Mouse (Mus musculus) left cerebral cortex, adult 9 months (tissue): ENCODE results near the gene Pcdh9.

ENCODE experiments used
- DNase-seq, 2 experiments: peaks; one replicate each; pipeline ENCODE4 v3.0.0; 2022; ENCODE audit warnings: low spot score in 2 of 2

Pcdh9 gene

DNA sequence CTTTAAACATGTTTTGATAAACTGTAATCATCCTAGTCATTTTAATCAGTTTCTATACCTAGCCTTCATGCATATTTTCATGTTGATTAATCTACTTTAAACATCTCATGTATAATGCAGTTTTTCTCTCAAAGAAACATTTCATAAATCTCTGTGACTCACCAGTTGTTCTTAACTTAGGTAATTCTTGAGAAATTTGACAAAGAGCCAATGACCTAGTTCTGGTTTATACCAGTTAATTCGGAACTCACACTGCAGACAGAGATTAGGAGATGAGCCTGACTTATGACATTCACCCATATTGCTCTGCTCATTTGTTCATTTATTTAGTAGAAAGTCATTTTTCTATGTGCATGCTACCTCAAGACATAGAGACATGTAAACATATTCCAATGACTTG lies 328.9 kb downstream of the Pcdh9 start:
- no peak for DNase-seq

DNA sequence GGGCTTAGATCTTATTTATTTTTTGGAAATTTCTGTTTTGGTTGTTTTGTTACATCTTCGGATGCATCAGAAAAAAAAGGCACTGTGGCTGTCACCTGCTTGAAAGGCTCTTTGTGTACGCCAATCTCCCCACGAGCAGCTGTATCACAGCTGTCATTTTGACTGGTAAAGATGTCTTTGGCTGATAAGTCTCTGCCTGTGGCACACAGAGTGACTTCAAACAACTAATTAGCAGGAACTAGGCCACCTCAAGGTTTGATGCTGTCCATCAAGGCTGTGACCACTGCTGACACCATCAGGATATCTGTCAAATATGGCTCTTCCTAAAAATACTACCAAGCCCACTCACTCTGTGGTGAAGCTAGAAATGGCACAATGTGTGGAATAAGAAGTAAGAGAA lies 336.7 kb downstream of the Pcdh9 start:
- DNase-seq = no peak

DNA sequence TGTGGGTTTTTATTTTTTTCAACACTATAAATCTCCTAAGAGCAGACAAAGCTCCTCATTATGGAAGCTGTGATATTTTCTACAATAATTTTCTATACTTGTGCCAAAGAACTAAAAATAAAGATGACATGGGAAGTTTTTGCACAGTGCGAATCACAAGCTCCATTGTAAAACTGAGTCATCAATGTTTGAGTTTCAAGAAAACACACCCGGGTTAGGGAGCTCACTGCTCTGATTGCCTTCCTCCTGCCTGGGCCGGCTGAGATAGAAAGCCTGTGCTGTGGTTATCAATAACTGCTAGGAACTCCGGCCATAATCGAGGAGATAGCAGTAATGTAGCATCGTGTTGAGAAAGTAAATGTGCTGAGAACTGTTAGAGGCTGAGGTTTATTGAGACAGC lies 344.9 kb downstream of the Pcdh9 start:
- DNase-seq = peak in 1 of 2 experiments; percentile 34

DNA sequence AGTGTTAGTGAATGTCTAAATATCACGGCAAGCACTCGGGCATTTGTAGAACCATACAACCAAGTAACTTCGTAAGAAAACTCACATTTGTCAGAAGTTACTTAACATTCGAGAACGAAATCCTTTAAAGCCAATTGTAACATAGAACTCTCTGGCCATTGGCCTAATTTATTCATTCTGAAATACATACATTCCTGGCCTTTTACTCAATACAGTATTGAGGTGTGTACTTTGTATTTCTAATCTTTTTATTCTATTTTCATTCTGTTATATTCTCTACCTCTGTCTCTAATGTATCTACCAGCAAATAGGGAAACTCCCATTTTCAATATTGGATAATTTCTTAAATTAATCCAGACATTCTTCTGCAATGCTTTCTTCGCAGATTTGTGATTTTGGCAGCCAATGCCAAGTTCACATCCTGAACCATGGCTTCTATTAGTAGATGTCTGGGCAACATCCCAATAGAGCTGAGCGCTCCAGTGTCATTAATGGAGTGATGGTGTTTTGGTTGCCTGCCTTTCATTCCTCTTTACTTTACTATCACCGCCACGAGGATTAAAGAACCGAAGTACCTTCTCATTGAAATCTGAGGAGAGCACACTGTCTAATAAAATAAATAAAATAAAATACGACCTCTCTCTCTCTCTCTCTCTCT lies 346.4 kb downstream of the Pcdh9 start:
- no peak for DNase-seq

DNA sequence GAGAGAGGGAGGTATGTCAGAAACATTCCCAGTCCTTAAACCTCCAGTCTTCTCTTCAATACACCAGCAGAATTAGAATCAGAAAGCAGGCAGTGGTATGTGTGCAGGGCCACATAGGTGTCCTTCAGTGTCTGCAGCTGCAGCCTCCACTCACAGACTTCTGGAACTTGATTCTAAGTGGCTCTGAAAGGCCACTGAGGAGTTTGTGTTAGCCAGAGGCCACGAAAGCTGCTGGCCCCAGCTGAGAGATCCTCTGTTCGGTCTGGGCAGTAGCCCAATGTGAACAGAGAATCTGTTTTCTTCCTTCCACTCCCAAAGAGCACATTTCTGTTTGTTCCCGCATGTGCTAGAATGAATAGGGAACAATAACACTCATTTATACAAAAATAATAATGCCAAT lies 346.9 kb downstream of the Pcdh9 start:
- peak in 1 of 2 experiments; percentile 68 for DNase-seq

DNA sequence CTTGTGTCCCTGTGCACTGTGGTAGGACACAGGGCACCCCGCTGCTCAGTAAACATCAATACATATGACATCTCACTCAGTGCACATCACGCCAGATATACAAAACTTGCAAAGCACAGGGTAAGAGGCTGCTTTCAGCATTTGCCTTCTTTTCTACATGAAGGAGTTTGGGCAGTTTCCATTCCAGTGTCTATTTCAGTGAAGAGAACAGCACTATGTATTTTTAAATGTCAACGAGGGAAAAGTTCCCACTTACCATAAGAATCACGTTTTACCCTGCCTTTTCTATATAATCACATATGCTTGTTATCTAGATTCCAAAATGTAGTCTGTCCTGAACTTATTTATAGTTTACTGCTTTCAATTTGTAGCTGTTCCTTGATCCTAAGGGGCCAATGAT lies 355.6 kb downstream of the Pcdh9 start:
- DNase-seq = no peak

DNA sequence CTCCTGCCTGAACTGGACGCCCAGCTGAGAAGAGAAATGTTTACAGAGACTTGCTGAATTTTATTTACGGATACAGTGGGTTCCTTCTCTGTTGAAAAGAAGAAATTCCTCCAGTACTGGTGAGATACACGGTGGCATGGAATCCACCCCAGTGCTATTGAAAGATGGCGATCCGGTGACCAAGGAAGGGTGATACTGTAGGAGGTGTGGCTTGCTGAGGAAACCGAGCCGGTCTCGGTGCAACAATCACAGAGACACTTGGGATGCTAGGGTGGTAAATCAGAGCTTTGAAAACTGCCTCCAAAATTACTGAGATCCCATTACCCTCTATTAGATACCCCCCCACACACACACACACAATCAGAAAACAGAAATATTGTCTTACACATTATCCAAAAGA lies 367.0 kb downstream of the Pcdh9 start:
- DNase-seq = no peak

DNA sequence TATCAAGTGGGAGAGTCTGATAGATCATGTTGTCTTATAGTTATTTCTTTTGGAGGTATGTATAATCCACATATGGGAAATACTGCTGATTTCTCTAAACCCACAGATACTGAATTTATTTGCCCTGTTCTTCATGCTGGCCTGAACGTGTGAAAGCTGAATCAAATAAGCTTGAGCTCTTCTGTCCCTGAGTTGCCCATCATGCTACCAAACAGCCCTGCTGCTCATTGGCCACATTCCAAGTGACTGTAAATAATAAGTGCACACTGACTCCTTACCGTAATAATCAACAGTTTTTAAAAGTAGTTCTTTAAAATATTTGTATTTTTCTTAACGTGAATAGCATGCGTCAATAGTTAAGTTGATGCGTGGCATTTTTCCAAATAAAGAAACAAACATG lies 370.3 kb downstream of the Pcdh9 start:
- no peak for DNase-seq

DNA sequence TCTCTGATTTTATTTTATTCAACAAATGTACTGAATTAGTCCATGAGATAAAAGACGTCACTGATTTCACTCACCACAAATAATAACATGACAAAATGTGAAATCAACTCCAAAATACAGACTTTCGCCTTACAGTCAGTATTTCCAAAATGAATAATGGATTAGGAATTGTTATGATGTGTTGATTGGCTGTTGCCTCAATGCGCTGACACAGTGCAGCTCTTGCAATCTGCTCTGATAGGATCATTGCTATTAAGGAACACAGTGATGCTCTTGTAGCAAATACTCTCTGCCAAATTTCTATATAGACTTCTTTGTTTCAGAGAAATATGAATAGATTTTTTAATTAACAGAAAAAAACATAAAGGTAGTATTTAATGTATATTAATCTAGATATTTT lies 373.8 kb downstream of the Pcdh9 start:
- no peak for DNase-seq

DNA sequence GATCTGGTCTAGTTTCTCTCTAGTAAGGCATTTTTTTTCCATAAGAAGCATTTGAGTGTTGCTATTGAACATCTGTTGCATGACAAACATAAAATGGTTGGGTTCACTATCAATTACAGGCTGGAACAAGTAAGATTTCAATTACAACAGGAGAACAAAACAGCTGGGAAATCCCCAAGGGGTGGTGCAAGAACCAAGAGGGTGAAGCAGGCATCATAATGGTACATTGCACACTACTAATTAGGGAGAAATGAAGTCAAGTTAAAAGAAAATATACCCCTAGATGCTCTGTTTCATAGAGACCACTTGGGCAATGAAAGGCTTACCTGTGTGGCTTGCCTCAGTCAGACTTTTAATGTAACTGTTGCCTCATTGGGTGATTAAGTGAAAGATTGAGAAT lies 384.4 kb downstream of the Pcdh9 start:
- no peak for DNase-seq

DNA sequence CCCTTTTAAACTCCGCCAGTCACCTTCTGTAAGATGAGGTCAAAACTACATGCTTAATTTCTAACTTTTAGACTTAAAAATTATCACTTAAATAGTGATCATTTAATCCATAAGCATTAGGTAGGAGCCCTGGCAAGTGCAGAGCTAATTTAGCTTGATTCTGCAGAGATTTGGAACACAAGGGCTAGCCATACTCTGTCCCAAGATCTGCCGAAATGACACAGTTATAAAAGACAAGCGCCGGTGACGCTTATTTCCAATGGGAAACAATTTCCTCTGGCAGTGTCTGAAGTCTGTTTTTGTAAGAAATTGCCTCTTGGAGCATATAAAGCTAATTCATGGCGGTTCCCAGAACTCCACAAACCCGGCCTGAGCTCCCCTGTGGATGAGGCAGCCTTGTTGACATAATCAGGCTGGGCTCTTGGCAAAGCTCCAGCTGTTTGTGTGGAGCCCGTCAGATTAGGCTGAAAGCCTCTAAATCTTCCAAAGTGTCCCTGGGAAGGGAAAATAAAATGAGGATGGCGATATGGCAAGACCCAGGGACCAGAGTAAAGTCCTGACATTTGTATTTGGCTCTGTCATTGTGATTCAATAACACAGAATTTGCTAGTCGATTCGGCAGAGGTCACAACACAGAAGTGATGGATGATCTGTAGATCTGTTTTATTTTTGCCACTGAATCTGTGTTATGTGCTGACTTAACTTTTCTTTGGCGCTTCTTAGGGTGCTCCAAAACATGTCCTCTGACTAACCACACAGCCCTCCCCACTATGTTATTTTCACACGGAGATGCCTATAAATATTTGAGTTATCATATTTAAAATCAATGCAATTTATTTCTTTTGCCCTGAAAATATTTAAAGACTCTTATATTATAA lies 391.4 kb downstream of the Pcdh9 start:
- DNase-seq = peak in 1 of 2 experiments; percentile 55

DNA sequence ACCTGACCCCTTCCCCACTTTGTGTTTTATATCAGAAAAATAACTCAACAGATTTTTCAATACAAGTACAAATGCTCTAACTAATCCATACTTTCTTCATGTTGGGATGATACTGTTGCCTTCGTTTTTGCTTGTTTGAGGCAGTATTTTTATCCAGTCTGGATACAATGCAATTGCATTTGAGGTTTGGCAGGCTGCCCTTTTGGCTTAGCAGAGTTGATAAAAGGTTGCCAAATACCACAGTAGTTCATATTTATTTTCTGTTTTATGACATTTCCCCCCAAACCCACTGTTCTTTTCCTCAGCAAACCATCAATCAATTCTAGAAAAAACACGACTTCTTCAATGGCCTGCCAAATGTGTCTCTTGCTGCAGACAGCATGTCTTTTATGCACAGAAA lies 415.5 kb downstream of the Pcdh9 start:
- DNase-seq = no peak

DNA sequence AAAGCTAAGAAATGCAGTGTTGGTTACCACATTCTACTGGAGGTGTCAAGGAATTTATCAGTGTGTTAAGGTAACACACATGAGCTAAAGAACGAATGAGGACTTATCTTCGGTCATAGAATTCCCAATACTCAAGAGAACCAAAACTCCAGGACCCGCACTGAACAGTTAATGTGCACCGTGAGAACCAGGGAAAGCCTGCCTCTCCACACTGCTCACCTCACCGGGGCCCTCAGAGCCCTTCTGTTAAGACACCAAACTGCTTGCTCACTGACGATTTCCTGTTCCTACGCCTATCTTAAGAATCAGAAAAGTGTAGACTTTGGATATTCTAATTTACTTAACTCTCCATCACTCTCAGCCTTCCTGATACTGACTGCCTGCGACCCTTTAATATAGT lies 418.0 kb downstream of the Pcdh9 start:
- no peak for DNase-seq

DNA sequence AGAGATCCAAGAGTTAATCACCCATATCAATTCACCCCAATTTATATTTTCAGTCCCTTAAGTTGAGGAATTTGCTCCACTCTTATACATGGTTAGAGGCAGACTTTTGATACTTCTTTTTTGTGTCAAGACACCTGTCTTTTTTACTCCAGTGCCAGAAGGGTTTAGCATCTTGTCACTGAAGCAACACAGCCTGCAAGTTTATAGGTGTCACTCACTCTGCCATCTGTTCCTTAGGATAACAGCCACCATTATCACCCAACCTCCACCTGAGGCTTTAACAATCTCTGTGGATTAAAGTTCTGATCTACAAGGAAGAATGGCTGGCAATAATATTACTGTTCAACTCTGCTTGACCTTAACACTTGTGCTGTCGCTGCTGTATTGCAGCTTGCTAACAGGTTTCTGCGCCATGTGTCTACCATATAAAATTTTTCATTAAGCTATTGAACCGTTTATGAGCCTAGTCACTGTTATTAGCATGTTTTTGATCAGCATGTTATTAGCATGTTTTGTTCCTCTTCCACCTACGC lies 427.1 kb downstream of the Pcdh9 start:
- no peak for DNase-seq

DNA sequence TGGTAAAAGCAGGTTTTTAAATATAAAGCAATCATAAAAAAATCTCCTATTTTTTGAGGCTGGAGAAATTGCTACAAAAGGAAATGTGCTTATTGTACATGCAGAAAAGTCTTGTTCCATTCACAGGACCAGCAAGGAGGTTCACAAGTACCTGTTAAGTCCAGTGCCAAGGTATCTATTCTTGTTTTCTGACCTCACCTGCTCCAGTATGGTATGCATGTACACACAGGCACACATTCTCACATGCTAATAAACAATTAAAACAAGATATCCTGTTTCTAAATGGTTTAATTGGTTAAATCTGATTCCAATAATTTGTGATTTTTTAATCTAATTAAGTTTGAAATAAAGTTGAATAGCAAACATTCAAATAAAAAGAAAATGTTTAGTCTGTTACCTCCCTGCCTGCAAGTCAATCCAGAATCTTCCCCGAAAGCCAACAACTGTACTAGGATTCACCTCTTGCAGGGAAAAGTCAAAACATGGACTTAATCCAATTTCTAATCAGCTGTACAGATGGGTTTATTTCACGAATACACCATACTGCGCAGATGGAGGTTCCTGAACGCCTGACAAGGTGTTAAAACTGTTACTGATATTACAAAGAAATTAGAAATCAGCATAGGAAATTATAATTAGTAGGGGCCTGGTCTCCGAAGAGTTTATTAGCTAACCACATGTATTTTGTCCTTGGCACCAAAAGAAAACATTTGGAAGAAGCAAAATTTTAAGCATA lies 439.4 kb downstream of the Pcdh9 start:
- DNase-seq = no peak

DNA sequence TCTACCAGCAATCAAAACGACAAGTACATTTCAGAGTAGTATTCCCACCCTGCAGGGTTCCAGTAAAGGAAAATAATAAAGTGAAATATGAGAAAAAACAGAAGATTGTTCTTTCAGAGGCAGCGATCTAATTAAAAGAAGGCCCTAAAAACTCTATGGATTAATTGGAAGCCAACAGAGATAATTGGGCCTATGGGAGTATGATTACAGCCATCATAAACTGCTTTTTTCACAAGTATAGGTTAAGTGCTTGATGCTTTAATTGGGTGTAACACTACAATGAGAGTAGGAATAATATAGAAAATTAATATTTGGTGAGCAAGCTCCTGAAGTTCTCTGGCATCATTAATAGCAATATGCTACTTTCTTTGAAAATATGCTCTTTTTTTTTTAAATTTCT lies 448.6 kb downstream of the Pcdh9 start:
- DNase-seq = no peak

DNA sequence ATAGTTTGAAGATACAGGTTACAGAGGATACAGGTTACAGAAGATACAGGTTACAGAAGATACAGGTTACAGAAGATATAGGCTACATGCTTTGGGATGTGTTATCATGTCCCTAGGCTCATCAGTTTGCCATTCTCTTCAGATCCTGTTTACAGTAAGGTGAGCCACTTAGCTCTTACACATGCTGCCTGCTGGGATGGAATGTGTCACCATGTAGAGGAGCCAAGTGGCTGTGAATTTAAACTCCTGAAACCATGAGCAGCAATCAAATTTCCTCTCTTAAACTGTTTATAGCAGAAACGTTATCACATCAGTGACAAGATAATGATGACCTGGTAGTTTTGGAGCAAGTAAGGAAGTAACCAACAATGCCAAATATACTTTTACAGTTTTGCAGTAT lies 453.3 kb downstream of the Pcdh9 start:
- DNase-seq = no peak

DNA sequence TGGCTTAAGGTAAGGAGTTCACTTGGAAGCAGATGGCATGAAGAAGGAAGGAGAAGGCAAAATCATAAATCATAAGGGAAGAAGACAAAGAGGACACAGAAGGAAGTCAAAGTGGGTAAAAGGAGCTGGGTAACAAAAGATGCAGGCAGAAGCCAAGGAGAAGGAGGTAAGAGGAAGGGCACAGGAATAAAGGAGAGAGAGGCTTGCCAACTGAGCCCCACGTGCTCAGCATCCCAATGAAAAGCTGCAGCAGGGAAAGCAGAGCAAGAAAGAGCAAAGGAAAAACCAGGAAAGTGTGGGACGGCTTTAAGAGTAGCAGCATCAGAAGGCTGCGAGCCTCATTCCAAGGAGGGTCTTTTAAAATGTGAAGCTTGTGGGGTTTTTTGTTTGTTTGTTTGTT lies 473.7 kb downstream of the Pcdh9 start:
- peak in 1 of 2 experiments; percentile 41 for DNase-seq

DNA sequence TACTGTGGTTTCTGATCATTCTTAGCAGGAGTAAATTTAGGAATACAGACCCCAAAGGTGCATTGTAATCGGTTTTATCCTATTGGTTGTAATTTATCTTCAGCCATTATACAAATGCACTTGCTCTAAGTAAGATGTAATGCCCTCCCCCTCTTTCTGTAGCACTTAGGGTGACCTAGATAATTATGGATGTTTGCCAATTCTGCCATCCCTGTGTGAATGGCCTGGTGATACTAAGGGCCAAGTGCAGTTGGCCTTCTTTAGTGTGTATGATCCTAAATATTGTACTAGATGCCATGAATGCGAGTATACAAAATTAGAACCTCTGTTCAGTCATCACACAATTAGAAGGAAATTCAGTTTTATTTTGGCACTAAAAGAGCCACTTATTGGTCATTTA lies 475.0 kb downstream of the Pcdh9 start:
- no peak for DNase-seq

DNA sequence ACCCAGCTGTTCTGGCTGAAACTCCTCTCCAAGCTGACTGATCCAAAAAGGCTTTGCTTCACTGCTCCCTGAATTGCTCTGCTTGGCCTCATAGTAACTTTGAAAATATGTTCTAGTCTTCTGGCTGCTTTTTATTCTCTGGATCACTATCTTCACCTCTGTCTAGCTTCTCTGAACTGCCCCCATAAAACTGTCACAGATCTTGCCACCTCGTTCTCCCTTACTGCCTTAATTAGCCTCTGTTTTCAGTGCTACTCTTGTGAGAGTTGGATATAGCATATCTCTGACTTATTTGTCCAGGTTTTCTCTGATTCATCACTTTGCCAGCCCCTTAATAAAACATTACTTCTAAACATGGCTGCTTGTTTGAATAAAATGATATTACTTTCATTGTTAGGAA lies 481.2 kb downstream of the Pcdh9 start:
- no peak for DNase-seq

DNA sequence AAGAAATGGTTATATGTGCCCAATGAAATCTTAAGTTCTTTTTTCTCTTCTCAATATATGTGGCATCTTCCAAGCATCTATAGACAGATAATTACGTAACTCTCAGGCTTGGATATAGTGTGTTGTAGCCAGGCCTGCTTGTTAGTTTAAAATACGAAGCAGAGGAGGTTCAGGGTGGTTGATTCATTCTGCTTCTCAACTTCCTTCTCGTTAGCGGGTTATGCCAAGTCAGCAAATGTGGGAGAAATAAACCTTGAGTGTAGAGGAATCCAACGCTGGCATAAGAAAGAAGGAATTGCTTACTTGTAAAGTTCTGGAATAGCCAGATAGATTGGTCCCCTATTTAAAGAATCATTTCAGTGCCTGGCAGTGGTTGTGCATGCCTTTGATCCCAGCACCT lies 482.7 kb downstream of the Pcdh9 start:
- no peak for DNase-seq

DNA sequence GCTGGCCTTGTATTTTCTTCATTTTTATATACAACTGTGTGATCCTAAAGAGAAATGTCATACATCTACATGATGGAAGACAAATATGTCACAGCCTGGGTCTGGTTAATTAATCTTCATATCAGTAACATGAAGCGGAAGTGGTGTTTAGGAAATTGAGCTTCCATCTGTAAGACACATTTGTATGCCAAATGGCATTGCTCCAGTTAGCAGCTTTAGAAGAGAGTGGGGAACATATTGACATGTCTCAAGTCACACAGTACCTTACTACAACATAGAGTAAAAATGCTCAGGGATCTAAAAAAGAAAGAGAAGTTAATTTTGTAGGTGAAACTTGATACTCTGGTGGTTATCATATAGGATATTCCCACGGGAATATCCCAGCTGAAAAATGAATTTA lies 505.4 kb downstream of the Pcdh9 start:
- DNase-seq = no peak
